Mouse (Mus musculus): ENCODE data around the gene Map4k3. TPM values are rescaled to one million over a fixed set of nuclear protein-coding genes. Genes with fewer than 3 reads are reported as not detected.

Gene Map4k3
- total and polyA plus RNA-seq, 3 experiments: 12.8 to 24.7 (median 24.4) TPM

- intact Hi-C loops (cut with DNase I): no loop called here
- Histone ChIP-seq H3K27ac (no peak overlapping the region), H3K27me3 (ENCODE audit: control insufficient read depth, insufficient read depth, low read length) (no peaks in the 10 kb centered on the region), H3K4me1 (ENCODE audit: control insufficient read depth, insufficient read depth, low read length) (peaks cover 34% of the 10 kb centered on the region), H3K36me3 (ENCODE audit: control insufficient read depth, insufficient read depth, low read length) (peaks cover 14% of the 10 kb centered on the region), H3K4me3 (no peak overlapping the region), H3K9ac (ENCODE audit: low read depth, low read length) (no peak overlapping the region), H3K79me2 (replicated peaks; ENCODE audit: control insufficient read depth, insufficient read depth, low read length) (peaks cover 18% of the 10 kb centered on the region)
- TF ChIP-seq CTCF (IDR thresholded peaks at IDR 0.05): no peak
- no peak for TF ChIP-seq POLR2A (IDR thresholded peaks at IDR 0.05; ENCODE audit: insufficient read depth, low read depth, low read length)
- TF ChIP-seq EP300 (IDR thresholded peaks at IDR 0.05; ENCODE audit: insufficient read depth, low read depth, low read length): no peak
- no peak for DNase-seq
- 93% methylated on average over 5 of the region's 5 CpGs for WGBS
These were observed 14.7 kb downstream of the Map4k3 start for GRCm38 (mm10) chr17:80713588-80713987.

DNA sequence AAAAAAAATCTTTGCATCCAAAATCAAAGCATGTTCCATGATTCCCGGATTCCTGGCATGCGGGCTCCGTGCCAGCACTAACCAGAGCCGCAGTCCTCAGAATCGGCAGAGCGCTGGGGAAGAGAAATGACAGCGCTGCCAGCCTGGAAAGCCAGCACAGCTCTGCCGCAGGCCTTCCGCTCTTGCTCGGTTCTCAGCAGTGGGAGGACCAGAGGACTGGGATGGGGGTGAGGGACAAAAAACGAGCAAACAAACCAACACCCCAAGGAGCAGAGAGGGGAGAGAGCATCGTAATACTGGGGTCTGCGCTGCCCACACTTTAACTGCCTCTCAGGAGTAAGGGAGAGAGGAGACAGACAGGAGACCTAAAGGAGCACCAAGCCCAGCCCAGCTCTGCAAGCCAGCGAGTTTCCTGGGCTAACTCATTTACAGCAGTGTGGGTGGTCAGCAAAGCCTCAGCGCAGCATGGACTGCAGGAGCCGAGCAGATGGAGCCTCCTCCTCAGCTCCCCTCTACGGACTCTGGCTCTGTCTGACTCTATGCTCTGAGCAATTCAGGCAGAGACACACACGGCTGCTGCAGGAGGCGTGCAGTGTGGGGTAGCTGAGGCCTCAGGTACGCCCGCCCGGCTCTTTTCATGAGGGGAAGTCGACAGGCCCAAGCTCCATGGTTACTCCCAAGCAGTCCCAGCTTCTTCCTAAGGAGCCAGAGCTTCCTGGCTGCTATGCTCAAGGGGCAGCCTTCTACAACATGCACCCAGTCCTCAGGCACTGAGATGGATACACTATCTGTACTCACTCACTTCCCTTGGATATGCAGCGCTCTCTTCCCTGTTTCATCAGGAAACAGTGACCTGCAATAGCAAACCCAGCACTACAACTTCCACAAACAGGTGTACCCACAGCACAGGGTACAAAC, 18.1 kb downstream of the Map4k3 start:
- DNase-seq: peak; percentile 40 to 52
- H3K4me1 ChIP-seq (ENCODE audit: control insufficient read depth, insufficient read depth, low read length): peaks cover 26% of the 10 kb centered on the region
- WGBS: 26% methylated on average over 24 of the region's 24 CpGs
- H3K4me3 ChIP-seq: peak overlapping the region; percentile 10; the same call in 1 of the 2 replicates
- H3K27me3 ChIP-seq (ENCODE audit: control insufficient read depth, insufficient read depth, low read length): no peaks in the 10 kb centered on the region
- H3K9ac ChIP-seq (ENCODE audit: low read depth, low read length): peak overlapping the region; percentile 25
- TF ChIP-seq EP300 (IDR thresholded peaks at IDR 0.05; ENCODE audit: insufficient read depth, low read depth, low read length) (no peak), POLR2A (IDR thresholded peaks at IDR 0.05; ENCODE audit: insufficient read depth, low read depth, low read length) (no peak), CTCF (IDR thresholded peaks at IDR 0.05) (no peak)
- H3K79me2 ChIP-seq (replicated peaks; ENCODE audit: control insufficient read depth, insufficient read depth, low read length): peaks cover 12% of the 10 kb centered on the region
- intact Hi-C loops (cut with DNase I): no loop called here
- peak overlapping the region; percentile 51 for H3K27ac ChIP-seq
- H3K36me3 ChIP-seq (ENCODE audit: control insufficient read depth, insufficient read depth, low read length): peaks cover 11% of the 10 kb centered on the region

- DNase-seq: no peak
- peaks cover 11% of the 10 kb centered on the region for H3K36me3 ChIP-seq (ENCODE audit: control insufficient read depth, insufficient read depth, low read length)
- peak overlapping the region; percentile 34; the same call in 1 of the 2 replicates for H3K27ac ChIP-seq
- WGBS: 71% methylated on average over 6 of the region's 6 CpGs
- peaks cover 23% of the 10 kb centered on the region for H3K4me1 ChIP-seq (ENCODE audit: control insufficient read depth, insufficient read depth, low read length)
- H3K27me3 ChIP-seq (ENCODE audit: control insufficient read depth, insufficient read depth, low read length): no peaks in the 10 kb centered on the region
- intact Hi-C loops (cut with DNase I): no loop called here
- no peak overlapping the region for H3K9ac ChIP-seq (ENCODE audit: low read depth, low read length)
- TF ChIP-seq CTCF (IDR thresholded peaks at IDR 0.05): no peak
- H3K4me3 ChIP-seq: no peak overlapping the region
- peaks cover 9% of the 10 kb centered on the region for H3K79me2 ChIP-seq (replicated peaks; ENCODE audit: control insufficient read depth, insufficient read depth, low read length)
These were observed 19.5 kb downstream of the Map4k3 start for GRCm38 (mm10) chr17:80708803-80709202.

DNA sequence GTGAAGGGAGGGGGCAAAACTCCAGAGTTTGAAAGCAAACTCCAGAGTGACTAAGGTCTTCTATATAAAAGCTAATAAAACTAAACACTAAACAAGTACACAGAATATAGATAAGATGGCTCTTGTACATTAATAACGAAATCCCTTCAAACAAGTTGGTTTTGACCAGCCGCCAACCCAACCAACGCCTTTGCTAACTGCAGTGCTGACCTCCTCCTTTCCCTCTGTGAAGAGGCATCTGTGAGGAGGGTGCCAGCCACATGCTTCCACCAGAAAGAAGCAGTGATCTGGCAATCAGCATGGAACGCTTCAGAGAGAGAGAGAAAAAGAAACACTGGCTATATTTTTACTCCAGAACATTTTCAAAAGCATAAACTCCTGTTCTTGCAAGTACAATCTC, 21.1 kb downstream of the Map4k3 start:
- peaks cover 7% of the 10 kb centered on the region for H3K36me3 ChIP-seq (ENCODE audit: control insufficient read depth, insufficient read depth, low read length)
- no peak overlapping the region for H3K27ac ChIP-seq
- 20% methylated on average over 4 of the region's 4 CpGs for WGBS
- H3K27me3 ChIP-seq (ENCODE audit: control insufficient read depth, insufficient read depth, low read length): no peaks in the 10 kb centered on the region
- no peak overlapping the region for H3K4me3 ChIP-seq
- peaks cover 25% of the 10 kb centered on the region for H3K4me1 ChIP-seq (ENCODE audit: control insufficient read depth, insufficient read depth, low read length)
- H3K79me2 ChIP-seq (replicated peaks; ENCODE audit: control insufficient read depth, insufficient read depth, low read length): peaks cover 10% of the 10 kb centered on the region
- no peak for DNase-seq
- H3K9ac ChIP-seq (ENCODE audit: low read depth, low read length): no peak overlapping the region
- TF ChIP-seq POLR2A (IDR thresholded peaks at IDR 0.05; ENCODE audit: insufficient read depth, low read depth, low read length) (no peak), CTCF (IDR thresholded peaks at IDR 0.05) (no peak), EP300 (IDR thresholded peaks at IDR 0.05; ENCODE audit: insufficient read depth, low read depth, low read length) (no peak)
- intact Hi-C loops (cut with DNase I): no loop called here

GRCm38 (mm10) chr17:80706608-80707007, 21.7 kb downstream of the Map4k3 start:
- intact Hi-C loops (cut with DNase I): no loop called here
- no peaks in the 10 kb centered on the region for H3K27me3 ChIP-seq (ENCODE audit: control insufficient read depth, insufficient read depth, low read length)
- peaks cover 3% of the 10 kb centered on the region; the same call in 1 of the 2 replicates for H3K36me3 ChIP-seq (ENCODE audit: control insufficient read depth, insufficient read depth, low read length)
- H3K4me3 ChIP-seq: no peak overlapping the region
- TF ChIP-seq EP300 (IDR thresholded peaks at IDR 0.05; ENCODE audit: insufficient read depth, low read depth, low read length): no peak
- TF ChIP-seq CTCF (IDR thresholded peaks at IDR 0.05): no peak
- TF ChIP-seq POLR2A (IDR thresholded peaks at IDR 0.05; ENCODE audit: insufficient read depth, low read depth, low read length): no peak
- H3K79me2 ChIP-seq (replicated peaks; ENCODE audit: control insufficient read depth, insufficient read depth, low read length): peaks cover 9% of the 10 kb centered on the region
- no peak for DNase-seq
- H3K9ac ChIP-seq (ENCODE audit: low read depth, low read length): no peak overlapping the region
- 39% methylated on average over 6 of the region's 6 CpGs for WGBS
- H3K27ac ChIP-seq: no peak overlapping the region
- H3K4me1 ChIP-seq (ENCODE audit: control insufficient read depth, insufficient read depth, low read length): peaks cover 25% of the 10 kb centered on the region

DNA sequence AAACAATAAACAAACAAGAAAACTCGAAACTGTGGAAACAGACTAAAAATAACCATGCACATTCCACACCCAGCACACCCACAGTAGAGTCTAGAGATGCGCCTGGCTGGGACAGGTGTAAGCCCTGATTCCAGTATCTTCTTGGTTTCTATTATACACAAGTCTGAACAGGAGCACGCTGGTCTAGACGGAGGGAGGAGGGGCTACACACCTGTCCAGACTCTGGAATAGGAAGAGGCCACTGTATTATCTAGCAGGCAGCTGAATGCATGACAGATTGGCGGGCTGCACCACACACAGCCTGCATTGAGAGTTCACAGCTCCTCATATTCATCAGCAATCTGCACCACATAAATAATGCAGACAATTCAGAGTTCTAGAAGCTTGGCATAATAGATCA, 26.6 kb downstream of the Map4k3 start:
- DNase-seq: no peak
- no peaks in the 10 kb centered on the region for H3K27me3 ChIP-seq (ENCODE audit: control insufficient read depth, insufficient read depth, low read length)
- H3K4me3 ChIP-seq: no peak overlapping the region
- no peak overlapping the region for H3K27ac ChIP-seq
- H3K4me1 ChIP-seq (ENCODE audit: control insufficient read depth, insufficient read depth, low read length): peaks cover 24% of the 10 kb centered on the region
- no peak for TF ChIP-seq EP300 (IDR thresholded peaks at IDR 0.05; ENCODE audit: insufficient read depth, low read depth, low read length)
- H3K9ac ChIP-seq (ENCODE audit: low read depth, low read length): no peak overlapping the region
- WGBS: 68% methylated on average over 5 of the region's 5 CpGs
- H3K79me2 ChIP-seq (replicated peaks; ENCODE audit: control insufficient read depth, insufficient read depth, low read length): peaks cover 9% of the 10 kb centered on the region
- H3K36me3 ChIP-seq (ENCODE audit: control insufficient read depth, insufficient read depth, low read length): peaks cover 4% of the 10 kb centered on the region
- intact Hi-C loops (cut with DNase I): no loop called here

All from heart, adult 2 months (tissue).